Mouse (Mus musculus): Measurements from ENCODE around the gene Tmem230.

GRCm38 (mm10) chr2:132252542-132253528, 5.2 kb upstream of the Tmem230 start, which contains the start of gene Pcna:
- TF ChIP-seq POLR2A (IDR thresholded peaks at IDR 0.05; ENCODE audit: low read depth, low read length) (peak; percentile 83), CTCF (IDR thresholded peaks at IDR 0.05; ENCODE audit: borderline replicate concordance, insufficient read depth, low read length) (no peak)

Measured in embryonic fibroblast, embryonic 13.5 days (primary cell).